Mouse (Mus musculus): Measurements from ENCODE around the gene Slc9a9.

Slc9a9 gene

DNA sequence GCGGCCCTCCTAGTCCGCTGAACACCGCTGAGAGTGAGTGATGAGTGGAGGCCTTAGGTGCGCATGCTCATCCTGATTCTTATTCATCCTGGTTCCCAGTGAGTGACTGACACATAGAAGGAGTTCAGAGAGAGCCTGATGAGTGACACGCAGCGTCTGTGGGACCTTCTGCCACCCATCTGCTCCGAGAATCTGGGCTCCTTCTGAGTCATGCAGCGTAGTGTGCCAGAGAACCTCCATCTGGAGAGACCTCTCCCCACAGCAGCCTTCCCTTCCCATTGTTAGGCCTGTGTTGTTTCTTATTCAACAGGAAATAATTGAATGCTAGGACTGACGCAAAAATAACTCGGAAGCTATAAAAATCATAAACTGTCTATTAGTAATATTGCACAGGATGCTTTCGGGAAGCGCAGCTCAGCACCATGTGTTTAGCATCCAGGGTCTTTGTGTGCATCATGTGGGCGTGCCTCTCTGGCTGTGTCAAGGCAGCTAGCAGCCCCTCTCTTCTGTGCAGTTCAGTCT, 498.8 kb downstream of the Slc9a9 start:
- peak; percentile 46 for DNase-seq

DNA sequence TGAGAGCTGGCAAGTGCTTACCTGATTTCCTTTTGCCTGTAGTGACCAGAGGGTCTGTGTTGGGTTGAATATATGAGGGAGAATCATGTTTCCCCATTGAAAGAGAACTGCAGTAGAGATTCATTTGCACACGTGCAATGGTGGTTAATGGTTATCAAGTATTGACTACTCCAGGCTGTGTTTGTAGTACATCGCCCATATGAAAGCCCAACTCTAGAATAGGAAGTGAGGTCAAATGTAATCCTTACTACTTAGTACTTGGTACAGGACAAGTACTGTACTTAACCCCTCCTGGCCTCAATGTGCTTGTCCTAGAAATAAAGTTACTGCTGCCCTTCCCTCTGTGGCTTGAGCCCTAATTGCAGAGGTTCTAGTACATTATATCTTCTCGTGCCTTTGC, 508.5 kb downstream of the Slc9a9 start:
- no peak for DNase-seq

DNA sequence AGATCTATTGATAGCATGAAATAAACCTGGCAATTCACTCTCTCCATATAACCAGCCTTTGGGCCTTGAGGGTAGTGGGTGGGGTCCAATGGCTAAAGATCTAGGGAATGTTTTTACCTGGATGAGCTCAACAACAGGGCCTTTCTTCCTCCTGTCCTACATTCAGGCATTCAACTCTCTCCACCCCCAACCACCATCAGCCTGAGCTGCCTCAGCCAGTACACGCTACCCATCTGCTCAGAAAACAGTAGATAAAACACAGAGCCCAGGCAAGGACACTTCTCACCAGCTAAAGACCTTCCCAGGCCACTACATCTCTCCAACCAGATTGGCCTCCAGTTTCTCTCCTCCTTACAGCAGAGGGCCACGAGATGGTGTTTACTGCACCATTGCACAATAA, 510.3 kb downstream of the Slc9a9 start:
- no peak for DNase-seq

DNA sequence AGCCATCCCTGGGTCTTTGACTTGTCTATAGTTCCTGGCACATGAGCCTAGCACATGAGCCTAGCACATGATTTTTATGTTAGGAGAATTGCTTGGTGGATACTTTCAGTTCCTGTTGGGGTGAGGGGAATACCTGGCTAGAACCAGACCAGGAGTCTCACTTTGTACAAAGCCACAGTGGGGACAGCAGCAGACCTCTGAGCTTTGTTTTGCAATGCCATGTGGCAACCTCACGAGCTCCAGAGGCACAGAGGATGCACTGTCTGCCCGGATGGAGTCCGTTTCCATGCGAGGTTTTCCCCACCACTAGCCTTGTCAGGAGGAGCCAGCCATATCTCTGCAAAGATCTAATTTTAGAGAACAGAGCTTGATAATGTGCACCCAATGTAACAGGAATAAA, 510.9 kb downstream of the Slc9a9 start:
- no peak for DNase-seq

DNA sequence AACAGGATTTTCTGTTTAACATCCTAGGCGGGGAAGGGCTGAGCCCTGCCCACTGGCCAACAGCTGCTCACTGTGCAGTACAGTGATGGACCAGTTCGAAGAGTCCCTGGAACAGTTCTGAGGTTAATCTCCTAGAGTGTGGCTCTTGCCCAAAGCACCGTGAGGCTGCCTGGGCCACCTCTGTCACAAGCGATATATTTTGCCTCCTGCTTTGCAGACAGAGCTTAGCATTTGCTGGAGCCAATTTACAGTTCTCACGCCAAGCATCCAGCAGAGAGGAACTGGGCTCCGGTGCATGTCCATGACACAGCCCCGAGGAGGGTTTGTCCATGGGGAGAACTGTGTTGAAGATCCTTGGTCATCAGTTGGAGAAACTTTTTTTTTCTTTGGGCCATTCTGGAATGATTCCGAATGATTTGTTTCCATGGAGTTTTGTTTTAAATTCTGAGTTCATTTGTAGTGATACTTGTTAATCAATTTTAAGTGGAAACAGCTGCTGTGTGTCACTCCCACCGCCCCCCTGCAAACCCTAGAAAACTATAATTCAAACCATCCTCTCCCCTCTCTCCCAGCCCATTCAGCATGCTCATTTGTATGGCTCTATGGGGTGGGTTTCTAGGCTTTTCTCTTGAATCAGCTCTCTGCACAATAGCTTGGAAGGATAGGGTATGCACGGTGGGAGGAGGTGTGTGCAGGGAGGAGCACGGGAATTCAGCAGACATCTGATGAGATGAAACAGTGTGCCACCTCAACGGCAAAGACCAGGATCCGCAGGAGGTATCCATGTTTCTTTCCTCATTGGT, 511.7 kb downstream of the Slc9a9 start:
- no peak for DNase-seq

DNA sequence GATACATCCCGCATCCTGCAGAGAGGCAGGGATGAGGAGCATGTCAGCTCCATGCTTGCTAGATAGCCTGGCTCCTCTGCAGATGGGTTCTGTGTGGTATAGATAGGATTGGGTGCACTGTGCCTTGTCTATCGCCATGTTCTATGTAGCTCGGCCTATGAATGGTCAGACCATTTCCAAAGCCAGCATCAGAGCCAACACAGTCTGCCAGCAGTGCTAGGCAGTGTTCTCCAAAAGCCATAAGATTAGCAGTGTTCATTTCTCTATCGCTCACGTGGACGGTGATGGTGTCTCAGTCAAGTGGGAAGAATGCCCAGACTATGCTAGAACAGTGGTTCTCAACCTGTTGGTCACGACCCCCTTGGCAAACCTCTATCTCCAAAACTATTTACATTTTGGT, 512.6 kb downstream of the Slc9a9 start:
- DNase-seq = no peak

DNA sequence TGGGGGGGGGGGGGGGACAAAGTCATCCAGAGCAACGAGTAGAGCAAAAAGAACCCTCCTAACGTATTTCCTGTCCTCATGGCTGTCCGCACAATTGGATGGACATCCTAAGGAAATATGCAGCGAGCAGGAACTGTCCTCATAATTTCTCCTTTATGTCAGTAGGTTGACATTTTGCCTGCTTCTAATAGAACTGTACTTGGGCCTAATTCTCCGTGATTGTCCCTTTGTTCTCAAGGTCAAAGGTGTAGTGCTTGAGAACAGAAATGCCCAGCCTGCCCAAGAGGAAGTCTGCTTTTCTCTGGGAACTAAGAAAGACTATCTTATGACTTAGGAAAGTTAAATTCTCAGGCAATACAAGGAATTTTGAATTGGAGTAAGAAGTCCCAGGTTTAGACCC, 514.7 kb downstream of the Slc9a9 start:
- DNase-seq = no peak

DNA sequence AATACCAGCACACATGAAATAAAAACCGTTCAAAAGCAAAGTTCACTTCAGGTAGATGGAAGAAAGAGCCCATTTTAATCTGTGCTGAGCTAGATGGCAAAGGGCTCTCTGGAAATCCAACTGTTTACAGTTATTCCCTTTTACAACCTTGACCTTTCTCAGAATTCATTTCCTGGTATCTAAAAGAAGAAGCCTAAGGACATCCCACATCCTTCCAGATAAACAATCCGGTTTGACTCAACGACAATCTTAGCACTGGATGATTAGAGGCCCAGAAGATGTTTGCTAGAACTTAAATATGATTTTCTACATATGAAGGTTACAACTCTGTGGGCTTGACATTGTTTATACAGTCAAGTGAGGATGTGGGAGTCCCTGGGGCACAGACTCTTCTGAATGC, 516.1 kb downstream of the Slc9a9 start:
- no peak for DNase-seq

DNA sequence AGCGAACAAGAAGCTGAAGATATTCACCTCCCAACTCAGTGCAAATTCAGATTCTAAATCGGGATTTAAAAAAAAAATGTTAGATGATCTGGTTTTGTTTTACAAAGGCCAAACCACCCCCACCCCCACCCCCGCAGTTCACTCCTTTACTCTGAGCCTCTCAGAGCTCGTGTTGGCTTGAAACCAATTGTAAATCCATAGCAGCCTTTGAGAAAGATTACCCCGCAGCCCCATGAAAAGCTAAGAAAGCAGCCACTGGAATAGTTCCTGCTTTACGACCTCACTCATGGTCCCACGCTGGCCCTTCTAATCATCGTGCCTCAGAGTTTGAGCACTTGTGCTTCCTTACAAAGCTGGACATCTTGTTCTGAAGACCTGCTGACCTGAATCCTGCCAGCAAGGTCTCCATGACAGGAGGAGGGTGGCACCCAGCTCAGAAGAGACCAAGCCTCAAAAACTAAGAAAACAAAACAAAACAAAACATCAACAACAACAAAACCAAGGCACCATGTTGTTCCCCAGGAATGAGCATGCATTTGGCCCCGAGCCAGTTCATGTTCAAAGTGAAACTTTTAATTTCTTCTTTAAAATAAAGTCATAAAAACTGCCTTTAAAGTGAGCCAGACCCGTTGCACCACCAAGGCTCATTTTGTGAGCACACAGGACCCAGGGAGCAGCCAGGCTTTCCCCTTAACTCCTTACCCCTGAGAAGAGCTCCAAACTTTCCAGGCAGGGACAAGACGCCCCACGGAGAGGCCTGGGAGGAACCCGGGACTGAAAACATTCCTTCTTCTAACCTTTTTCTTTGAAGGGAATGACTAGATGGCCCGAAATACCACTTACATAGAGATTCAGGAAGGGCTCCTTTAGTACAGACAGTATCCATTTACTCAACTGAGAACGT, 516.9 kb downstream of the Slc9a9 start:
- DNase-seq = no peak

DNA sequence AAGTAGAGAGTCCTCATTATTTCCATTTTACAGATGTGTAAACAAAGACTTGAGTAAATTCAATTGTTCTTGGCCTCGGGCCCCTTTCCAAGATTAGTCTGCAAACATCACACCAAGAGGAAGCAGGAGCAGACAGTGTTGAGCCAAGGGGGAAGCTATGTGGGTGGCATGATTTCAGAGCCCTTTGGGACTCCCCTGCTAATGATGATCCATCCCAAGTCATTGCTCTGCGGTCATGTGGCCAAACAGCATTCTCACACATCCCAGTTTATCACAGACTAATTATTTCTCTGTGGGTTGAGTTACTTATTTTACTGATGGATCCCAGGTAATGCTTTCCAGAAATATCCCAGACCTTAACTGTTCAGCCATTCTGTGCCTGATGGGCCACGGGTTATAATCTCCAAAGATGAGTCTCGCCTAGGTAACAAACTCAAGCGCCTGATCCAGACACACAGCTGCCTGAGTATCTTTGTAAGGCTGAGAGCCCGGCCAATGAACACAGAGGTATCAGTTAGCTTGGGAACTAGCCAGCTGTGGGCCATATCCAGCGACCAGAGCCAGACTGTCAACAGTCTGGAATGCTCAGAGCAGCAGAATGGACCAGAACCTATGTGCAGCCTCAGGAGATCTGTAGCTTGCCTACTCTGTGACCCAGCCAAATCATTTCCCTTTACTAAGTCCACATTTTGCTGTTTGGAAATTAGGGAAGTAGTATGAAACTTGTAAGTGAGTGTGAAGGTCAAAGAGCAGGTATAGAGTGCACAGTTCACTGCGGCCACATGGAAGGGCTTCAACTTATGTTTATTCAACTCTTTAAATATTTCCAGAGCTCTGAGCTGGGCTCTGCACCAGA, 518.9 kb downstream of the Slc9a9 start:
- no peak for DNase-seq

DNA sequence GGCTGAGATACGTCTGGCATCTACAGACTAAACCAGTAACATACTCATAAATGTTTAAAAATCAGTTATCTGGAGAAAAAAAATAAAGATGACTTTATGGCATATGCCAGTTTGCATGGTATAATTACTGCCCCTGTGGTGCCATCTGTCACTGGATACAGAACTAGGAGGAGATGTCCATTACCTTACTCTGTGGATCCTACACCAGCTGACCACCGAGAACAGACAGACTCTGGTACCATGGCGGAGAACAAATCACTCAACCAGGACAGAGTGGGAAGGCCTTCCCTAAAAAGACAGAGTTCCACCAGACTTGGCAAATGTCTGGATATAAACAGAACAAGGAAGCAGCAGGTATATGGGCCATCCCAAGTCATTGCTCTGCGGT, 519.5 kb downstream of the Slc9a9 start:
- peak; percentile 42 for DNase-seq

DNA sequence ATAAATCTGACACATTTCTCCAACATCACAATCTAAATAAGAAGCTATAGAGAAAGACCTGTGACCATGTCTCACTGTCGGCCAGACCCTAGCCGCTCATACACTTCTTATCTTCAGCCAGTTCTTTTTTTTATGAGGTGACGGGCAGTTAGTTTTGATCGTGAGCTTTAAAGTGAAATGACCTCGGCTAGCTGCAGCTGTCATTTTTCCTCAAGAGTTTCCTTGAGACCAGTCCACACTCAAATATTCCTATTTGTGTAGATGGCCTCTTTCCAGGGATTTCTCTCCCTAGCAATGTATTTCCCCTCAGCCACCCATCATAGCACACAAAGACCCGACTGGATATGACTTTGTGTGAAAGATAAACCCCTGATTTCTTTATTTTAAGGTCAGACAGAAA, 521.7 kb downstream of the Slc9a9 start:
- no peak for DNase-seq

DNA sequence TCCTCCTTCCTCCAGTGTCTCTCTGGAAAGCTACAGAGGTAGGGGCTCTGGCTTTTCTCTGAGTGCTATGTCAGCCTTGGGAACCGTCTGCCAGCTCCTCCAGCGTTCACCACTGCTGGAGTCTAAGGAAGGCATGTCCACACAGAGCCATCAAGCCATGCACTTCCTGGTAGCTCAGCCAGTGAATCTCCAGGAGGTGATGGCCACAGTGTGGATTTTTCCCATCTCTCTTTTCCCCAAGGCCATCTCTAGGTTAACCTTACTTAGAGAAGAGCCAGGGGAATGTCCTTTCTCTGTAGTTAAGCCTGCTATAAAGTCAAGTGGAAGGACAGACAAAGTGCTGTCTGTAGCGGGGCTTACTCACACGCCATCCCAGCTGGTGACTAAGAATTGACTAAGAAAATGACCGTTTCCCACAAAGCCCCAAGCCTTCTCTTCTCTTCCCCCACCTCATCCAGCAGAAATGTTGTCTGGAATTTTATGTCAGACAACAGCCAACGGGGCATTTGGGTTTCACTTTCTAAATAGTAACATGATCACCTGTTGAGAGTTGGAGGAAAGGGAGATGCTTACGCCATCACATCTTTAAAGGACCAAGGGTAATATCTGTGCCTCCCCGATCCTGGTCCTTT, 523.3 kb downstream of the Slc9a9 start:
- no peak for DNase-seq

DNA sequence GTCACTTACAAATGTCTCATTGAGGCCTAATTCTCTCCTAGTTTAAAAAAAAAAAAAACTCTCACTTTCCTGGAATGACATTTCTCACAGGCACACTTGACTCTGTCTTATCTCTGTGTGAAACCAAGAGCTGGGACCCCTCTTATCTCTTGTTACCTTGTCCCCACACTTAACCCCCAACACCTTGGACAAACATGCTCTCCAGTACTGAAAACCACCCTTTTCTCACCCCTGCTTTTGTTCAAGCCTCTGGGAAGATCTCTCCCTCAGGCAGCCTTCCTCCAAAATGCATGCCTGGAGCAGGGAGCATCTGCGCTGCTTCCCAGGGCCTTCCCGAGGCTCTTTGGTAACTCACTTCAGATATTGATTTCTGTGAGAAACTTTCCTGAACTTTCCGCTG, 524.0 kb downstream of the Slc9a9 start:
- no peak for DNase-seq

DNA sequence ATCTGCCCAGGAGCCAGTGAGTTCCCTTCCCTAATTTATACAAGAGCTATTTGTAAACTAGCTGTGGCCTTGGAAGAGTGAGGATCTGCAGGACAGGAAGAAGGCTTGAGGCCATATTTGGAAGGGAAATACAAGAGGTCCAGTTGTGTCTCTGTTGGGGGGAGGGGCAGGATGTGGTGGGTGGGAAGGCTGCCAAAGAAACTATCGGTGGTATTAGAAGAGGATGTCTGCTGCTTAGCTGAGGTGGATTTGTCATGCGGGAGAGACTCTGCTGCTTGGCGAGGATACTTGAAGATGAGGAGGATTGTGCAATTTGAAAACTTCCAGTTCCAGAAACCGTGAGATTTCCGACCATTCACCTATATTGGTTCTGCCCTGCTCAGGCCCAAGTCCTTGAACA, 524.4 kb downstream of the Slc9a9 start:
- DNase-seq = no peak

DNA sequence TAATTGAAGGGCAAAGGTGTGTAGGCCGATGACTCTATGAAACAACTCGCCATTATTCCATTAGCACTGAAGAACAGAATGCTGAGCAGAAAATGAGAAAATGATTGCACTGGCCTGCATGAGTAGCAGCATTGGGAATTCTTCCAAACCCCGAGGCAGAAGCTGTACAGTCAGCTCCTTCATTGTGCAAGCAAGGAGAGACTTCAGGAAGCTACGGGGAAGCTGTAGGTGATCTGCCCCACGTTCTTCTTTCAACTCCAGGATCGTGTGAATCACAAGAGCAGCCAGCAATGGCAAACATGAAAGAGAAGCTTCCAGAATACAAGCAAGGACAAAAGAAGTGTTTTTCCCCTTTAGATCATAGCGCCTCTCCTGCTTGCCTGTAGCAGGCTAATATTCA, 538.0 kb downstream of the Slc9a9 start:
- DNase-seq = no peak

DNA sequence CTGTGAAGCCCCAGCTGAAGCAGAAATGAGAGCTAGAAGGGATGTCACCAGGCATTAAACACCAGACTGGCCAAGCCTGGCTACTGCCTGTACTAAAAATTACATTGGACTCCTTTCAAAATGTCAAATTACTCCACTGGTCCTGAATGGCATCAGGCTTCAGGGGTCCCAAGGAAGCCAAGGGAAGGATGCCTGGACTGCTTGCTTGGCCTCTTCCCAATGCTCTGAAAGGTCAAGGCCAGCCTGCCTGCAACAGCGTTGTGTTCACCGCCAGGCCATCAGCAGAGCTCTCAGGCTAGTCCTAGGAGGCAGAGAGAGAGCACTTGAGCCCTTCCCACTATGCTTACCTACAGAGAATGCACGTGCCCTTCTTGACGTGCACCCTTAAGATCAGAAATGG, 539.0 kb downstream of the Slc9a9 start:
- peak; percentile 31 for DNase-seq

DNA sequence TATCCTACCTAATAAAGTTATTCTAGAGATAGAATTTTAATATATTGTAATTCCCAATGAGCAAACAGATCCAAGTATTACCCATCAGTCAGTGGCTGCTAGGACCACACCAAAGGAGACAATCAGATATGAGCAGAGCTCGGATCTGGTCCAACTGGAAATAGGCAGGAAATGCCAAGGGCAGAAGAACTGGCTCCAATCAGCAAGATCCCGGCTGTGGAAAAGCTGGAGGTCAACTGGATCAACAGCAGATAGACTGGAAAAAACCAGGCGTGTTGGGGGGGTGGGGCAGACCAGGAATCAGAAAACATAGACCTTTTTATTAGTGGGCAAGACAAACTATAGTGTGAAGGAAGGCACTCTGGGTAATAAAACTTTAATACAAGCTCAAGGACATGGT, 550.3 kb downstream of the Slc9a9 start:
- no peak for DNase-seq

DNA sequence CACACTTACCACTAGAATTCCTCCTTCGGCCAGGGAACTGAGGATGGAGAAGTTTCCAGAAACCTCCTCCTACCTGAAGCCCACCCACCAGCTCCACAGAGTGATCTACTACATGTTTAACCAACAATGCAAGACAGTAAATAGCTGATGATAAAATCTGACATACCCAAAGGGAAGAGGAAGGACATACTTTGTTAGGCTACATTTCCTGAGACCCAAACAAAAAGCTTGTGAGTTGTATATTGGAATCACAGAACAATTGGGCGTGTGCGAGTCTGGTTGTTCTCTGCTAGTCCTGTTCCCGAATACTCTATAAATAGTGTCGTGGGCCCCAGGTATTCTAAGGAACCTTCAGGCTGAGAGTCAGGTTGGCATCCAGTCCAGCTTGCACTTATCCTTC, 551.6 kb downstream of the Slc9a9 start:
- no peak for DNase-seq

DNA sequence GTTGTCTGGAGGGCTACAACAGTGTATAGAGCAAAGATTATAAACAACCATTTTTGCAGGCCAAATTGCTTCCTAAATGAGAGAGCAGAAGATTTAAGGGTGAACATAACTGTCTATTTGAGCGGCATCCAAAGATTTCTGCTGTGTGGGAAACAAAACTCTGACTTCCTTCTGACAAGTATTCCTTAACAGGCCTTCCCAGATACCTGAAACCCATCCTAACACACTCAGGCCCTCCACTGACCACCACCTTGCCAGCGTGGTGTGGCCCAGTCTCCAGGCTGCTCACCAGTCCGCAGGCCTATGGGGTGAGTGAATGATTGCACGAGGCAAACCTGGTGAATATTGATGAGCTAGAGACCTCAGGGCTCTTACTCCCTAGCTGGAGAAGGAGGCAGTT, 557.3 kb downstream of the Slc9a9 start:
- DNase-seq = no peak

DNA sequence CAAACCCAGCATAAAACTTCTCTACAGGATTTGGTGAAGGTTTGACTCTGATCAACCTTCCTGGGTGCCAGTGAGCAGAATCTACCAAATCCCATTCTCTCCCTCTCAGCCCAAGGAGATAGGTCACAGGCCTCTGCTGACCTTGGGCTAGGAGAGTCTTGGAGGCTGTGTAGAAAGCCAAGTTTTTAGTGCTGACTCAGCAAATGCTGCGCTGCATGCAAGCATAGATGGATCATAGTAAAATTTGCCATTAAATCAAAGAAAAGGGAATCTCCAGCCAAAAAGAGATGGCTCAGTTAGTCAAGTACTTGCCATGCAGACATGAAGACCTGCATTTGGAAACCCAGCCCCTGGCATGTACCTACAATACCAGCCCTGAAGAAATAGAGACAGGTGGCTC, 558.4 kb downstream of the Slc9a9 start:
- no peak for DNase-seq

DNA sequence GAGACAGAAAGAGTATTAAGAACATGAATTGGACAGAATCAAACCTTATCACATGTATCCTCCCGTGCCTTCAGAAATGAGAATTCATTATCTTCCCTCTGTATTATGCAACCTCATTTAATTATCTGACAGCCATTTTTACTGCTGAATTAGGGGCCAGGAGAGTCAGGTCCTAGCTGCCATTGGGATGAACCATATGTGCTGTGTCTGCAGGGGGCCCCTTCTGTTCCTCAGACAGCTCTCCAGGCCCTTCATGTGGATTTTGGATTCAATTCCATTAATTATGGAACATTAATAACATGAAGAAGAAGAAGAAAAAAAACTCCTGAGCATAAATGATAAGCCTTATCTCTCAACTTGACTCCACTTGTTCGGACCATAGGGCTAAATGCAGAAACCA, 559.4 kb downstream of the Slc9a9 start:
- peak; percentile 86 for DNase-seq

DNA sequence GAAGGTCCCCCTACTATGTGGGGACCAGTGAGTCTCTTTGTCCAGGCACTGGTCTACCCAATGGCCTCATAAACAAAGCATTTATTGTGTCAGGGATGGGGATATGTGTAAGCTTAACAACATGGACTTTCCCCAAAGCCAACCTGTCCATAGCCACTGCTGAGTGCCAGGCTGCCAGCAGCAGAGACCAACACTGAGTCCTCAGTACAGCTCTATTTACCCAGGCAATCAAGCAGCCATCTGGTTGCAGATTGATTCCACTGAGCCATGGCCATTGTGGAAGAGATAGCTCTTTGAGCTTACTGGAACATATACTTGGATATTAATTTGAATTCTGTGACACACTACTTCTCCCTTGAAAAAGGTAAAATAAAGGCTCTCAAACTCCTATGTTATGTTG, 570.2 kb downstream of the Slc9a9 start:
- DNase-seq = no peak
